Comparison of ENCODE assay signal across 8 mouse cellular contexts in the genomic region with DNA sequence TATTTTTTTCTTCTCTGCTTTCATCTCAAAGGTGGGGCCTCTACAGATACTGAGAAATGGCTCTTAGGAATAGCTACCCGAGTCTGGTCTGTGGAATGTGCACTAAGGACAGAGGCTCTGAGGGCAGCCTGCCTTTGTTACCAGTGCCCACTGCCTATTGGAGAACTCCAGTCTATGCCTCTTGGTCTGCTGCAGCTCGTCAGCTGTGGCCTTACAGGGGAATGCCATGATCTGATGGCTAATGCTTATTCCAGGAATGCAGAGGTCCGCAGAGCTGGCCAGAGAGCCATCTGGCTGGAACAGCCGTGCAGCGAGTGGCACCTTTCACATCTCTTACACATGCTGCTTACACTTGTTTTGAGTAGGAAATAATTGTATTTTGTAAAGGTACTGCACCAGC. TPM values are rescaled to one million over a fixed set of nuclear protein-coding genes. Genes with fewer than 3 reads are reported as not detected.
DNase-seq lines count a peak whose midpoint lies in the region; ATAC-seq lines count a peak whose summit lies in the region.

No protein-coding gene starts in this region.

- H3K27ac ChIP-seq in liver, embryonic 12.5 days: no peak overlapping the region

- H3K4me3 ChIP-seq in liver, embryonic 12.5 days: no peak overlapping the region

- no peak overlapping the region for H3K4me2 ChIP-seq in liver, embryonic 12.5 days

- 68% methylated on average over 5 of the region's 5 CpGs for WGBS in liver, embryonic 12.5 days (ENCODE audit: insufficient replicate concordance)

- DNase-seq in embryo, embryonic 10 days (ENCODE audit: low spot score): peak; percentile 31
- no peak for DNase-seq in embryo, embryonic 9.5 days (ENCODE audit: extremely low spot score)
- peak; percentile 80 for DNase-seq in Muller cell, postnatal 12 days (ENCODE audit: inconsistent ontology term)
- DNase-seq in heart, postnatal 4 days: peak; percentile 32
- DNase-seq in mesoderm, embryonic 11.5 days (ENCODE audit: low read depth, low spot score): peak; percentile 48
- no peak for DNase-seq in right cerebral cortex, postnatal 10 days (ENCODE audit: low spot score in 2 of 2)
- no peak for DNase-seq in frontal cortex, postnatal 10 days (ENCODE audit: low spot score in 2 of 2)

- H3K36me3 ChIP-seq in liver, embryonic 12.5 days: no peaks in the 10 kb centered on the region

- H3K9ac ChIP-seq in liver, embryonic 12.5 days: no peak overlapping the region

- peaks cover 78% of the 10 kb centered on the region for H3K27me3 ChIP-seq in liver, embryonic 12.5 days (replicated peaks)

- ATAC-seq in liver, embryonic 12.5 days: no peak

- peaks cover 25% of the 10 kb centered on the region for H3K4me1 ChIP-seq in liver, embryonic 12.5 days

- no peaks in the 10 kb centered on the region for H3K9me3 ChIP-seq in liver, embryonic 12.5 days (replicated peaks)

RNA-seq across cellular contexts. Expression of a gene that starts 2.4 kb away (rescaled TPM):
- total RNA-seq in heart, postnatal 4 days (2021): 100 to 1,000 TPM; 370 to 371 TPM
- polyA plus RNA-seq in liver, embryonic 12.5 days (2016; fragmentation: Nextera tagmentation; extraction: Ambion mirVana): 18.8 and 19.0 TPM in 2 replicates

RNA-seq across cellular contexts. Expression of a gene that starts 32.5 kb away (rescaled TPM):
- 10 to 100 TPM; 25.9 to 26.8 TPM for total RNA-seq in heart, postnatal 4 days (2021)
- polyA plus RNA-seq in liver, embryonic 12.5 days (2016; fragmentation: Nextera tagmentation; extraction: Ambion mirVana): 38.8 and 43.1 TPM in 2 replicates

Comparison
In these comparisons a context has a peak if more than half of its experiments do, and no peak if none do; other contexts are left out.
1. DNase-seq: peak in embryo, embryonic 10 days (single experiment), Muller cell, postnatal 12 days (single experiment), heart, postnatal 4 days (single experiment) and mesoderm, embryonic 11.5 days (single experiment); none in embryo, embryonic 9.5 days (single experiment), right cerebral cortex, postnatal 10 days (0 of 2) and frontal cortex, postnatal 10 days (0 of 2).